Mouse (Mus musculus) bone marrow macrophage, adult 2 months (primary cell): Measurements from ENCODE around the gene Gm20388.

ENCODE experiments used
- CTCF ChIP-seq: IDR thresholded peaks from 2 replicates; pipeline ENCODE4 v1.5.1; 2012; ENCODE audit warnings: low read depth, mild to moderate bottlenecking, low read length, moderate library complexity
- POLR2A ChIP-seq: IDR thresholded peaks from 2 replicates; pipeline ENCODE4 v1.6.1; 2012; ENCODE audit warnings: mild to moderate bottlenecking, low read depth, low read length, borderline replicate concordance

DNA sequence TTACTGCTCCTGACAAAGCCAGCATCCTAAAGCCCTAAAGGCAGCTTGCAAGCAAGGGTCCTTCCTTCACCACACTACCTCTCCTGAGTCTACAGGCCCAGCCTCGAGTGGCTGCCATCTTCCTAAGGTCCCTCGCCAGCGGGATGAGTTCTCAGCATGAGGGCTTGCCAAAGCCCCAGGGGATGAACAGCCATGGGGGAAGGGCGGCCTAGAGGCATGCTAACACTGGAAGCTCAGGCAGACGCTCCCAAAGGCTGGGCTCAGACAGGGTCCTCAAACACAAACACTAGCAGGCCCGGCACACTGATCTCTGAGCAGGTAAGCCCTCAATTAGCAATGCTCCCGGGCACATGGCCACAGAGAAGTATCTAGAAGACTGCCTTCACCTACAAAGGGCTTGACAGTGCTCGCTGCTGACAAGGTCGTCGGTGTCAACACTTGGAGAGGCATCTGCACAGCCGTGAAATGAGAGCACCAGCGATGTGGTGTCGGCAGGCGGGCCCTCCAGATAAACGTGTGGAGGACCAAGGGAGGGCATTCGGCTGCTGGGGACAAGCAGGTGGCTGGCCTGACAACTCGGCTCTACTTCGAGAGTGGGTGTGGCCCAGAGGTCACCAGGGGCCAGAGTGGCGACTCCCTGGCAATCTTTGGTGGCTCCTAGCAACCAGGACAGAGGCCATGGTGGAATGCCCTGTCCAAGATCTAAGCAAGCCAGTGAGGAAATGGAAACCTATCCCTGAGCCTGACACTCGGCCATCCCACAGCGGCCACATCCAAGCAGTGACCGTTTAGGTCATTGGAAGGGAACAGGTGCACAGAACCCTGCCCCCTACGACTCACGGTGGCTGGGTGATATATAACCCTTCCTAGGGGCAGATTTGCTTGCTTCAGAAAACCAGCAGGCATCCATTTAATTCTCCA, 1640.7 kb downstream of the Gm20388 start:
- TF ChIP-seq POLR2A (no peak), CTCF (no peak)
